Mouse (Mus musculus) small intestine, adult 10 weeks (tissue): ENCODE results near the gene Pkig. TPM values are rescaled to one million over a fixed set of nuclear protein-coding genes. Genes with fewer than 3 reads are reported as not detected.

Experiments
- polyA plus RNA-seq: library from polyadenylated mRNA; stranded (reverse); fragments of 350-450 nt; fragmentation: Illumina TruSeq; extraction: RNeasy Lipid Tissue Mini Kit (QIAGEN cat#74804); gene quantifications from one replicate; pipeline ENCODE4 v1.2.3, GENCODE M21; 2014; ENCODE audit warnings: low replicate concordance

Pkig gene
- 50.9 TPM for polyA plus RNA-seq

DNA sequence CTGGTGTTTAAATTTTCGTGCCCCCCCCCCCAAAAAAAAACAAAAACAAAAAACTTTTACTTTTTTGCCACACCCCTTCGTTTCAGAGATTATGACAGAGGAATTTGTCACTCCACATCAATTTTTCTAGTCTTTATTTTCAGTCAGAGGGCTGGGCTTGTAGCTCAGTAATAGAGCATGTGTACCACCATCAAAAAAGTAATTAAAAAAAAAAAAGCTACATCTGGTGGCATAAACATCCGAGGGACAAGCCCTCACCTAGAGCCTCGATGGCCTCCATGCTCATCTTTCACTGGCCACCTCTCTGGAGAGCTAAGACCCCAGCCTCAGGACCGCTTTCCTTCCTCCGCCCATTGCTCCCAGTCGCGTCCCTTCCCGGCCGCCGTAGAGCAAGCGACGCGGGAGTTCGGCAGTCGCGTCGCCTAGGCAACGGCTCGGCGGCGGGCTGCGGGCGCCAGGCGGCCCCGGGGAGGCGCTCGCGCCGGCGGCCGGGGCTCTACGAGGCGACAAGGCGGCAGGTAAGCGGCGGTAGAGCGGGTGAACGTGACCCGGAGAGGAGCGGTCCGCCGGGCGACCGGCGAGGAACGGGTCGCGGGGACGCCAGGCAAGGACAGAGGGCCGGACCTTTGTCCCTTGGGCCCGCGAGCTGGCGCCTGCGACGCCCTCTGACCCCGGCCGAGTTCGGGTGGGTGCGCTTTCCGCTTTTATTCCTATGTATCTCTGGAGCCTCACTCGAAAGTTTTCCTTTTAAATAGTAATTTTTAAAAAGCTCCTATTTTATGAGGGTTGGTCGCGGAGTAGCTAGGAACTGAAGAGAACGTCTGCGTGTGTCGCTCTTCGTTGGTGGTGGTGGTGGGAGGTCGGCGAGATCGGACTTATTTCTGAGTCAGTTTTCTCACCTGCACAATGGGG, at the start of gene Pkig:
TSS of gene Pkig (plus strand) at position 412 of the 912 bp plus-strand sequence.

GRCm38 (mm10) chr2:163644575-163645385, 13.4 kb upstream of the Pkig start, which contains the start of gene Serinc3:
TSS of gene Serinc3 (minus strand) at chr2:163645131.

DNA sequence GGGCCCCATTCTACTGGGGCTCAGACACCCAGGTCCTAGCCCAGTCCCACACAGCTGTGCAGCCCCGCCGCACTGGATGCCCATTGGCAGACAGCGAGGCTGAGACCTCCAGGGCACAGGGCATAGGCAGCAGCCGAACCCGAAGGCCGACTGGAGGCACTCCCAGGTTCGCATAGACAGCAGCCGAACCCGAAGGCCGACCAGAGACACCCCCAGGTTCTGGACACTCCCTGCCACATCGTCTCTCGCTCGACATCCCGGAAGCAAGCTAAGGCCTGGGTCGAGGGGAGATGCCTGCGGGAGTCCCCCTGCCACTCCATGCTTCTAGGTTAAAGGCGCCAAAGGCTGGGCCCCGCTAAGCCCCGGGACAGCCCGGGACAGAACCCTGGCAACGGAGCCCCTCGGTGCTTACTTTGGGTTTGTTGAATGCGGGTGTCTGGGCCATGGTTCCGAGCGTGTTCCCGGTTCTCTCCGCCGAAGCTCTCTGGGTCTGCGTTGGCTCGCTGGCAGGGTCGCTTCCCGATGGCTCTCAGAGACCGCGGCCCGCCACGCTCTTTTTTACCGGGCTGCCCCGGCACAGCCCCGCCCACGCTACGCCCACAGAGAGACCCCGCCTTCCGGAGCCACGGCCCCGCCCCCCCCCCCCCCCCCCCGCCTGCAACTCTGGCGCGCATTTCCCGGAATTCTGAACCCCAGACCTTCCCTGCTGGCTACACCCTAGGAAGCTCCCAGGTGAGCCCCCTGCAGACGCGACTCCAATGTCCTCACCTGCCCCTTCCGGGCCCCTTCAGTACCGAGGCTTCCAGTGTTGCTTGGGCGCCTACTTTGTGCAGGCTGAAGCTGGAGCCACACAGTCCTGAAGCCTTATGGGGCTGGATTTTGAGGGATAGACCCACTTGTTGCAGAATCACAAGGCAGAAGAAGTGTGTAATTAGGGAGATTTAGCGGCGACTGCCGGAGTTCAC, 91.7 kb downstream of the Pkig start, which contains the start of gene Ada:
TSS of gene Ada (minus strand) at position 593 of the 965 bp plus-strand sequence.

Other genes with a start within 250 kb of the Pkig start
- 57.6 TPM for gene Oser1, start 233.7 kb upstream of the Pkig start, polyA plus RNA-seq
- gene Gdap1l1, start 219.9 kb upstream of the Pkig start, polyA plus RNA-seq: not detected
- gene Fitm2, start 185.8 kb upstream of the Pkig start, polyA plus RNA-seq: 8.3 TPM
- not detected for gene R3hdml, start 166.1 kb upstream of the Pkig start, polyA plus RNA-seq
- gene Hnf4a, start 151.6 kb upstream of the Pkig start, polyA plus RNA-seq: 100.0 TPM
- gene Ttpal, start 56.1 kb upstream of the Pkig start, polyA plus RNA-seq: 19.2 TPM
- gene Serinc3, start 13.3 kb upstream of the Pkig start, polyA plus RNA-seq: 770 TPM
- 111 TPM for gene Ada, start 91.9 kb downstream of the Pkig start, polyA plus RNA-seq
- gene Ccn5, start 162.5 kb downstream of the Pkig start, polyA plus RNA-seq: not detected
- not detected for gene Kcnk15, start 195.3 kb downstream of the Pkig start, polyA plus RNA-seq